Mouse (Mus musculus) cortical plate, adult 2 months (tissue): ENCODE data around the gene Dsp. TPM values are rescaled to one million over a fixed set of nuclear protein-coding genes. Genes with fewer than 3 reads are reported as not detected.

Experiments used
- H3K27ac ChIP-seq: fragments of 200-500 bp; 2 replicates; pipeline ENCODE4 v1.5.1; 2012; ENCODE audit warnings: low read length, control low read depth, inconsistent platforms; ENCODE audit not compliant: insufficient read depth
- H3K4me1 ChIP-seq: fragments of 200-500 bp; 2 replicates; pipeline ENCODE4 v1.6.1; 2011; ENCODE audit warnings: low read length; ENCODE audit not compliant: control insufficient read depth, insufficient read depth
- H3K4me3 ChIP-seq: fragments of 200-500 bp; 2 replicates; pipeline ENCODE4 v1.5.1; 2011; ENCODE audit warnings: mild to moderate bottlenecking, low read length, control low read depth; ENCODE audit not compliant: insufficient read depth
- CTCF ChIP-seq: fragments of 200-500 bp; IDR thresholded peaks from 2 replicates; pipeline ENCODE4 v1.5.1; 2011; ENCODE audit warnings: mild to moderate bottlenecking, control low read depth, low read length; ENCODE audit not compliant: insufficient read depth; ENCODE audit errors: extremely low read depth
- POLR2A ChIP-seq: fragments of 200-500 bp; IDR thresholded peaks from 2 replicates; pipeline ENCODE4 v1.6.1; 2011; ENCODE audit warnings: mild to moderate bottlenecking, low read length, control low read depth; ENCODE audit not compliant: insufficient read depth; ENCODE audit errors: extremely low read depth
- polyA plus RNA-seq: library from polyadenylated mRNA; depleted of rRNA; stranded (reverse); fragments of >200 nt; gene quantifications from 2 replicates; pipeline ENCODE4 v1.2.3, GENCODE M21; 2012

Gene Dsp
- polyA plus RNA-seq, 1 experiment, result 0.06 TPM

GRCm38 (mm10) chr13:38164932-38165331 lies 13.8 kb downstream of the Dsp start:
- no peak for TF ChIP-seq CTCF
- H3K4me1 ChIP-seq, result no peaks in the 10 kb centered on the region
- H3K27ac ChIP-seq, result no peak overlapping the region
- no peak overlapping the region for H3K4me3 ChIP-seq

GRCm38 (mm10) chr13:38167056-38167455 lies 16.0 kb downstream of the Dsp start:
- Histone ChIP-seq H3K4me1 (no peaks in the 10 kb centered on the region), H3K4me3 (no peak overlapping the region), H3K27ac (no peak overlapping the region)
- TF ChIP-seq CTCF, result no peak
- TF ChIP-seq POLR2A, result no peak

- Histone ChIP-seq H3K4me3 (no peak overlapping the region), H3K27ac (no peak overlapping the region), H3K4me1 (no peaks in the 10 kb centered on the region)
- no peak for TF ChIP-seq POLR2A
- no peak for TF ChIP-seq CTCF
These were observed 19.6 kb downstream of the Dsp start for GRCm38 (mm10) chr13:38170707-38171144.

- no peak for TF ChIP-seq POLR2A
- TF ChIP-seq CTCF, result no peak
- Histone ChIP-seq H3K4me3 (no peak overlapping the region), H3K4me1 (no peaks in the 10 kb centered on the region), H3K27ac (no peak overlapping the region)
These were observed 42.3 kb downstream of the Dsp start for GRCm38 (mm10) chr13:38193406-38193805.

- TF ChIP-seq POLR2A, result no peak
- TF ChIP-seq CTCF, result no peak
- no peak overlapping the region for H3K4me3 ChIP-seq
These were observed 50.3 kb downstream of the Dsp start for GRCm38 (mm10) chr13:38201413-38201812.

GRCm38 (mm10) chr13:38204171-38204570 lies 53.1 kb downstream of the Dsp start:
- H3K4me1 ChIP-seq, result no peaks in the 10 kb centered on the region; the same call in 1 of the 2 replicates
- H3K4me3 ChIP-seq, result no peak overlapping the region; the same call in 1 of the 2 replicates
- H3K27ac ChIP-seq, result no peak overlapping the region
- TF ChIP-seq CTCF, result no peak
- TF ChIP-seq POLR2A, result no peak

More at GRCm38 (mm10) chr13:38201413-38201812, 50.3 kb downstream of the Dsp start:
- Histone ChIP-seq H3K27ac (no peak overlapping the region), H3K4me1 (no peaks in the 10 kb centered on the region; the same call in 1 of the 2 replicates)

- TF ChIP-seq POLR2A (peak; percentile 92), CTCF (no peak)
- Histone ChIP-seq H3K4me3 (peak within 1 kb of the TSS; percentile 95), H3K27ac (peak within 1 kb of the TSS; percentile 15; the same call in 1 of the 2 replicates), H3K4me1 (peaks cover 1% of the 10 kb centered on the region; the same call in 1 of the 2 replicates)
These were observed 53.8 kb downstream of the Dsp start, which contains the start of gene Snrnp48 for GRCm38 (mm10) chr13:38204702-38205482. Gene Snrnp48, plus strand, starts transcription at chr13:38204938.

- Histone ChIP-seq H3K4me3 (no peak overlapping the region), H3K4me1 (0 out of 2 replicates have a peak, but pooled peaks cover 1% of the 10 kb centered on the region), H3K27ac (no peak overlapping the region)
- no peak for TF ChIP-seq CTCF
- no peak for TF ChIP-seq POLR2A
These were observed 60.0 kb downstream of the Dsp start for GRCm38 (mm10) chr13:38211122-38211521.

GRCm38 (mm10) chr13:38218686-38219085 lies 67.6 kb downstream of the Dsp start:
- H3K4me1 ChIP-seq, result no peaks in the 10 kb centered on the region
- H3K27ac ChIP-seq, result no peak overlapping the region
- no peak overlapping the region for H3K4me3 ChIP-seq
- TF ChIP-seq CTCF (no peak), POLR2A (no peak)

- no peaks in the 10 kb centered on the region for H3K4me1 ChIP-seq
- H3K4me3 ChIP-seq, result no peak overlapping the region
- H3K27ac ChIP-seq, result no peak overlapping the region
- no peak for TF ChIP-seq POLR2A
- TF ChIP-seq CTCF, result peak; percentile 18; the same call in 1 of the 2 replicates
These were observed 69.2 kb downstream of the Dsp start for GRCm38 (mm10) chr13:38220331-38220730.
